Mouse (Mus musculus) forebrain, embryonic 14.5 days (tissue): ENCODE results near the gene Fbxo39. TPM values are rescaled to one million over a fixed set of nuclear protein-coding genes. Genes with fewer than 3 reads are reported as not detected.

Experiments
- ATAC-seq: fragments of 200-750 bp; cut with Nextera tagmentation; 2 replicates; pipeline ENCODE4 v1.8.0; 2017; ENCODE audit warnings: mild to moderate bottlenecking, moderate library complexity
- DNase-seq: peaks from one replicate; pipeline ENCODE4 v3.0.0-alpha.2; 2015; ENCODE audit warnings: low spot score
- H3K27ac ChIP-seq: fragments of 300-500 bp; sonication (generic); 2 replicates; pipeline ENCODE4 v1.5.1; 2014; ENCODE audit warnings: low read depth, mild to moderate bottlenecking, control low read depth, low read length, moderate library complexity
- H3K27me3 ChIP-seq: fragments of 300-500 bp; sonication (generic); replicated peaks from 2 replicates; pipeline ENCODE4 v1.6.1; 2014; ENCODE audit warnings: low read length, control low read depth, mixed read lengths; ENCODE audit not compliant: control insufficient read depth, insufficient read depth
- H3K36me3 ChIP-seq: fragments of 300-500 bp; sonication (generic); 2 replicates; pipeline ENCODE4 v1.6.1; 2014; ENCODE audit warnings: low read length, control low read depth; ENCODE audit not compliant: control insufficient read depth, insufficient read depth
- H3K4me1 ChIP-seq: fragments of 300-500 bp; sonication (generic); 2 replicates; pipeline ENCODE4 v1.6.1; 2014; ENCODE audit warnings: antibody characterized with exemption, low read length, control low read depth; ENCODE audit not compliant: control insufficient read depth, insufficient read depth
- H3K4me2 ChIP-seq: fragments of 300-500 bp; sonication (generic); 2 replicates; pipeline ENCODE4 v1.6.1; 2014; ENCODE audit warnings: mild to moderate bottlenecking, control low read depth, low read length
- H3K4me3 ChIP-seq: fragments of 300-500 bp; sonication (generic); 2 replicates; pipeline ENCODE4 v1.5.1; 2014; ENCODE audit warnings: low read depth, low read length, control low read depth
- H3K9ac ChIP-seq: fragments of 300-500 bp; sonication (generic); 2 replicates; pipeline ENCODE4 v1.6.1; 2014; ENCODE audit warnings: mild to moderate bottlenecking, low read length, control low read depth, moderate library complexity
- H3K9me3 ChIP-seq: fragments of 300-500 bp; sonication (generic); replicated peaks from 2 replicates; pipeline ENCODE4 v1.6.1; 2016; ENCODE audit warnings: low read length, control low read depth, mixed read lengths; ENCODE audit not compliant: control insufficient read depth
- WGBS: fragments of 180-500 bp; shearing (Covaris S2); extraction: QIAGEN DNeasy Blood & Tissue Kit; methylation state at CpG from one replicate; pipeline ENCODE4 v1.1.7; 2014; 5-methylcytosine and 5-hydroxymethylcytosine counted together
- polyA plus RNA-seq: library from polyadenylated mRNA; unstranded; fragments of >200 nt; fragmentation: Nextera tagmentation; extraction: Ambion mirVana; gene quantifications from 2 replicates; pipeline ENCODE4 v1.2.1, GENCODE M21; 2014

The Fbxo39 gene
- polyA plus RNA-seq, 1 experiment from 2014 or later: not detected

GRCm38 (mm10) chr11:72283486-72284224 is 30.6 kb upstream of the Fbxo39 start:
- ATAC-seq (no peak), DNase-seq (no peak)
- Histone ChIP-seq H3K4me1 (no peaks in the 10 kb centered on the region), H3K9ac (no peak overlapping the region), H3K36me3 (no peaks in the 10 kb centered on the region), H3K4me3 (no peak overlapping the region), H3K4me2 (no peak overlapping the region), H3K9me3 (no peaks in the 10 kb centered on the region), H3K27ac (no peak overlapping the region), H3K27me3 (no peaks in the 10 kb centered on the region)
- WGBS: 88% methylated on average over 16 of the region's 16 CpGs

GRCm38 (mm10) chr11:72284532-72285182 is 29.6 kb upstream of the Fbxo39 start:
- no peaks in the 10 kb centered on the region for H3K36me3 ChIP-seq
- no peak for DNase-seq

GRCm38 (mm10) chr11:72285971-72286480 is 28.2 kb upstream of the Fbxo39 start:
- Histone ChIP-seq H3K4me3 (no peak overlapping the region), H3K27ac (no peak overlapping the region), H3K9me3 (no peaks in the 10 kb centered on the region), H3K36me3 (no peaks in the 10 kb centered on the region), H3K4me1 (no peaks in the 10 kb centered on the region), H3K4me2 (no peak overlapping the region), H3K27me3 (no peaks in the 10 kb centered on the region), H3K9ac (no peak overlapping the region)
- ATAC-seq (no peak), DNase-seq (no peak)
- WGBS: 79% methylated on average over 6 of the region's 6 CpGs

More at GRCm38 (mm10) chr11:72284532-72285182, 29.6 kb upstream of the Fbxo39 start:
- Histone ChIP-seq H3K4me3 (no peak overlapping the region), H3K27me3 (no peaks in the 10 kb centered on the region), H3K9me3 (no peaks in the 10 kb centered on the region), H3K9ac (no peak overlapping the region), H3K4me1 (no peaks in the 10 kb centered on the region), H3K4me2 (no peak overlapping the region), H3K27ac (no peak overlapping the region)
- WGBS: 83% methylated on average over 14 of the region's 14 CpGs
- ATAC-seq: no peak

GRCm38 (mm10) chr11:72286651-72287050 is 27.6 kb upstream of the Fbxo39 start:
- H3K4me3 ChIP-seq: no peak overlapping the region
- DNase-seq: no peak

GRCm38 (mm10) chr11:72287126-72287525 is 27.1 kb upstream of the Fbxo39 start:
- ATAC-seq: no peak
- Histone ChIP-seq H3K4me1 (no peaks in the 10 kb centered on the region), H3K4me3 (no peak overlapping the region), H3K9ac (no peak overlapping the region), H3K9me3 (no peaks in the 10 kb centered on the region), H3K36me3 (no peaks in the 10 kb centered on the region), H3K27me3 (no peaks in the 10 kb centered on the region), H3K4me2 (no peak overlapping the region), H3K27ac (no peak overlapping the region)
- 92% methylated on average over 2 of the region's 2 CpGs for WGBS
- DNase-seq: no peak

More at GRCm38 (mm10) chr11:72286651-72287050, 27.6 kb upstream of the Fbxo39 start:
- ATAC-seq: no peak
- 81% methylated on average over 3 of the region's 3 CpGs for WGBS
- Histone ChIP-seq H3K4me1 (no peaks in the 10 kb centered on the region), H3K27me3 (no peaks in the 10 kb centered on the region), H3K9me3 (no peaks in the 10 kb centered on the region), H3K27ac (no peak overlapping the region), H3K9ac (no peak overlapping the region), H3K4me2 (no peak overlapping the region), H3K36me3 (no peaks in the 10 kb centered on the region)

DNA sequence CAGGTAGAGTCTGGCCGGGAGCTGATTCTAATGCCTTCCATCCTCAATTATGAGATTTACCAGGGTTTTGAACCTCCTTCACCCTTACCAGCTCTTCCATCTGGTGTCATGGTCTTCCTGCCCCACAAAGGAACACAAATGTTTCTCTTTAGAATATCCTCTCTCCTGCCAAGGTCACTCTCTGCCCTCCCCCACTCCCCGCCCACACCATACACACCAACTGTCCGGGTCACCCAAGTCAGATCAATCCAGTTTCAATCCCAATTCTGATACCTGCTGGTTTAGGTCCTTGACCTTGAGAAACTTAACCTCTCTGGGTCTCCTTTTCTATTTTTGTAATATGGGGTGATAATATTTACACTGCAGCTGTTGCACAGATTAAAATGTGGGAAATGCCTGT is 26.7 kb upstream of the Fbxo39 start:
- 87% methylated on average over 3 of the region's 3 CpGs for WGBS
- DNase-seq (no peak), ATAC-seq (no peak)
- H3K27me3 ChIP-seq: no peaks in the 10 kb centered on the region
- no peak overlapping the region for H3K4me2 ChIP-seq
- H3K4me3 ChIP-seq: no peak overlapping the region
- H3K36me3 ChIP-seq: no peaks in the 10 kb centered on the region
- no peaks in the 10 kb centered on the region for H3K4me1 ChIP-seq
- no peaks in the 10 kb centered on the region for H3K9me3 ChIP-seq
- no peak overlapping the region for H3K9ac ChIP-seq
- H3K27ac ChIP-seq: no peak overlapping the region

DNA sequence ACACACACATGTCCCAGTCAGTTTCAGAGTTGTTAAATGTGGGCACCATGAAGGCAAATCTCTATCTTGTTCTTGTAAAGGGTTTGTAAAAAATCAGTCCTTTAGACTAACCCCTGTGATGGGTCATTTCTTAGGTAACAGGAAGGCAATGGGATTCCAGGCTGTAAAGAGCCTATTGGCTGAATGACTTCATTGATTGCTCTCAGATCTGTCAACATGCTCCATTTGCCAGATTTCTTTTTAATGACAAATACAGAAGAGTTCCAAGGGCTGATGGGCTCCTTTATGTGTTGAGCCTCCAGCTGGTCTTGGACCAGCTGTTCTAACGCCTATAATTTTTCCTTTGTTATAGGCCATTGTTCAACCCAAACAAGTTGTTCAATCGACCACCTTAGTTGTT is 21.1 kb upstream of the Fbxo39 start:
- WGBS: 70% methylated on average over 2 of the region's 2 CpGs

DNA sequence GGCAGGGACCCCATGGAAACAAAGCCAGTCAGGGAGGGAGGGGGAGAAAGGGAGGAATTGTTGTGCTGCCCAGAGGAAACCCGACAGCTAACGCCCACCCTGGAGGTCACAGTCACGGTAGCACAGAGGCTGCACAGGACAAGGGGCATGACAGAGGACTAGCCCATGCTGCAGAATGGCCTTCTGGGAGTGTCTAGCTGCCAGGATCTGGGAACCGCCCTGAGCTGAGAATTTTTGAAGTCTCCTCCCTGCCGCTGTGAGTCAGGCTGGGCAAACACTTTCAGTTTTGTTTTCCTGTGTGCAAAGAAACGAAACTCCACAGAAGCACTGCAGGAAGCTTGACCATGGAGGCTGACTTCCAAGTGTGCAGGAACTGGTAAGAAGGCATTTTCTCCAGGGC is 12.9 kb upstream of the Fbxo39 start, which contains the start of gene Xaf1:
TSS of gene Xaf1 (plus strand) at position 296 of the 400 bp plus-strand sequence.
- Histone ChIP-seq H3K4me2 (no peak within 1 kb of the TSS), H3K36me3 (no peaks in the 10 kb centered on the region), H3K9ac (no peak within 1 kb of the TSS), H3K27me3 (no peaks in the 10 kb centered on the region), H3K9me3 (no peaks in the 10 kb centered on the region), H3K27ac (no peak within 1 kb of the TSS), H3K4me3 (no peak within 1 kb of the TSS), H3K4me1 (no peaks in the 10 kb centered on the region)
- ATAC-seq: no peak
- no peak for DNase-seq
- WGBS: 33% methylated on average over 6 of the region's 6 CpGs

More for the DNA sequence above, 21.1 kb upstream of the Fbxo39 start:
- no peaks in the 10 kb centered on the region for H3K4me1 ChIP-seq
- H3K9ac ChIP-seq: no peak overlapping the region
- no peak for ATAC-seq
- no peaks in the 10 kb centered on the region for H3K9me3 ChIP-seq
- no peaks in the 10 kb centered on the region for H3K36me3 ChIP-seq
- no peak overlapping the region for H3K27ac ChIP-seq
- no peak overlapping the region for H3K4me3 ChIP-seq
- no peak overlapping the region for H3K4me2 ChIP-seq
- DNase-seq: no peak
- no peaks in the 10 kb centered on the region for H3K27me3 ChIP-seq

DNA sequence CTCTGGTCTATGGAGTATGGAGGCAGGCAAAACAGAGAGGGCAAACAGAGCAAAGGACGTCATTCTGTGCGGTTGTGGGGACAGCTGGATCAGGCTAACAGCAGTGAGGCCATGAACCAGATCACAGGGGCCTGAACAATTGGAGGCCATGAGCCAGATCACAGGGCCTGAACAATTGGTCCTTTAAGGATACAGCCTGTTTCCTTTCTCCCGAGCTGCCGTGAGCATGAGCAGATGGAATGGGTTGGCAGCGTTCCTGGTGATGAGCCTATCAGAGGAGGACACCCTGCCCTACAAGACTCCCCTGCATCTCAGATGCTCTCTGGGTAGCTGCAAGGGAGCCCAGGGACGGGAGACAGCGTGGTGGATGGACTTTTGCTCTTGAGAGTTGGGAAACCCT is 12.0 kb upstream of the Fbxo39 start:
- Histone ChIP-seq H3K4me2 (no peak overlapping the region), H3K27ac (no peak overlapping the region), H3K4me1 (no peaks in the 10 kb centered on the region), H3K36me3 (no peaks in the 10 kb centered on the region), H3K9ac (no peak overlapping the region), H3K9me3 (no peaks in the 10 kb centered on the region), H3K27me3 (no peaks in the 10 kb centered on the region), H3K4me3 (no peak overlapping the region)
- 71% methylated on average over 7 of the region's 7 CpGs for WGBS
- ATAC-seq (no peak), DNase-seq (no peak)
